ENCODE assay signal across 10 mouse cellular contexts in the genomic region with DNA sequence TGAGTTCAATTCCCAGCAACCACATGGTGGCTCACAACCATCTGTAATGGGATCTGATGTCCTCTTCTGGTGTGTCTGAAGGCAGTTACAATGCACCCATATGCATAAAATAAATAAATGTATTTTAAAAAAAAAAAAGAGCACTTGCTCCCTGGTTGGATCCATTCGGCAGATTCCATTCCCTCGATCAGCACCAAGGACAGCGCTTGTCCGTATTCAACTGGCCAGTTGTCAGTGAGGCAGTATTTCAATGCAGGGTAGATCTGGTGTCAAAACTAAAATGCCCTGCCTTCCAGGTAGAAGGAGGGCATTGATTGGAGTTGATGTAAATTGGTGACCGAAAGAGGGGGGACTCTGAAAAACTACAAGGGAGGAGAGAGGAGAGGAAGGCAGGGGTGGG.
DNase-seq lines count a peak whose midpoint lies in the region; ATAC-seq lines count a peak whose summit lies in the region.
"Had no signal": no experiment of that assay in that cellular context is flagged by ENCODE, and none has a peak within 500 bp of the region (broad histone marks: within the 10 kb centered on the region; RNA-seq: fewer than 3 reads in every experiment).

No protein-coding gene starts in this region.

- DNase-seq in heart, postnatal 10 days = peak; percentile 59 to 72
- peak; percentile 55 for DNase-seq in urinary bladder, postnatal 25 days (ENCODE audit: low spot score)
- no peak for DNase-seq in urinary bladder, postnatal 4 days (ENCODE audit: low spot score in 2 of 2)
- DNase-seq in kidney, postnatal 4 days = peak; percentile 88 to 89
- no peak for DNase-seq in cerebellum, adult 8-10 months
- DNase-seq in right cerebral cortex, adult 2 months (ENCODE audit: low spot score in 2 of 2) = no peak
- DNase-seq in layer of hippocampus, postnatal 36 days = no peak

- H3K9ac ChIP-seq in heart, embryonic 12.5 days = no peak overlapping the region
- H3K9ac ChIP-seq: embryonic facial prominence, embryonic 15.5 days; neural tube, embryonic 13.5 days had no signal

- intact Hi-C loops in heart, postnatal 10 days (cut with DNase I) = no loop called here

- H3K4me3 ChIP-seq in heart, embryonic 12.5 days = no peak overlapping the region
- H3K4me3 ChIP-seq: embryonic facial prominence, embryonic 15.5 days; neural tube, embryonic 13.5 days had no signal

- H3K4me1 ChIP-seq in heart, embryonic 12.5 days (replicated peaks) = no peaks in the 10 kb centered on the region
- H3K4me1 ChIP-seq: embryonic facial prominence, embryonic 15.5 days had no signal

- H3K4me2 ChIP-seq in heart, embryonic 12.5 days = no peak overlapping the region
- H3K4me2 ChIP-seq: embryonic facial prominence, embryonic 15.5 days; neural tube, embryonic 13.5 days had no signal

- peaks cover 91% of the 10 kb centered on the region for H3K27me3 ChIP-seq in heart, embryonic 12.5 days (replicated peaks)

- no peak for ATAC-seq in heart, embryonic 12.5 days (ENCODE audit: insufficient number of reproducible peaks, low FRiP score)

- H3K27ac ChIP-seq in heart, embryonic 12.5 days (ENCODE audit: poor library complexity, severe bottlenecking) = no peak overlapping the region
- H3K27ac ChIP-seq: embryonic facial prominence, embryonic 15.5 days; neural tube, embryonic 13.5 days had no signal

- H3K36me3 ChIP-seq in heart, embryonic 12.5 days = no peaks in the 10 kb centered on the region
- H3K36me3 ChIP-seq: embryonic facial prominence, embryonic 15.5 days; neural tube, embryonic 13.5 days had no signal

- 14% methylated on average over 5 of the region's 5 CpGs for WGBS in heart, embryonic 12.5 days

- no peaks in the 10 kb centered on the region for H3K9me3 ChIP-seq in heart, embryonic 12.5 days (replicated peaks)
- H3K9me3 ChIP-seq: embryonic facial prominence, embryonic 15.5 days; neural tube, embryonic 13.5 days had no signal

Comparison
In these comparisons a context has a peak if more than half of its experiments do, and no peak if none do; other contexts are left out.
1. DNase-seq: peak in heart, postnatal 10 days (2 of 2), urinary bladder, postnatal 25 days (single experiment) and kidney, postnatal 4 days (2 of 2); none in urinary bladder, postnatal 4 days (0 of 2), cerebellum, adult 8-10 months (single experiment), right cerebral cortex, adult 2 months (0 of 2) and layer of hippocampus, postnatal 36 days (0 of 2).